Mouse (Mus musculus) embryo, embryonic 11.5 days (tissue): ENCODE measurements around the gene Trpm3.

ENCODE experiments used
- DNase-seq: peaks from one replicate; pipeline ENCODE4 v3.0.0-alpha.2; 2012; ENCODE audit warnings: low read depth, low spot score

The Trpm3 gene

DNA sequence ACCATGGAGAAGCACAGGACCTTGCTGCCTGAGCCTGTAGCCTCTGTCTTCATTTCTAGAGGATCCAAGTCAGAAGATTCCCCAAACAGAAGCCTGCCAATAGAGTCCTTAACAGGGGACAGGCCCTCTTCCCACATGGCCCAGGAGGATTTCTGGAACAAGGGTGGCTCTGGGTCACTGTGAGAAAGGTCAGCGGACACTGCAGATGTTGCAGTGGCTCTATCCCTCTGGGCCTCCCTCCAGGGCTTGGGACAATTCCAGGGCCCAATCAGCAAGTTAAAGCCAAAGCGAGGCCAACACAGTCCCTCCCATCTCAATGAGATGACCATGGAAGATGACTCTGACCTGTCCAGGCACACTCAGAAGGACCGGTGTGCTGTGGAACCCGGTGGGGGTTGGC lies 896.1 kb downstream of the Trpm3 start:
- no peak for DNase-seq

DNA sequence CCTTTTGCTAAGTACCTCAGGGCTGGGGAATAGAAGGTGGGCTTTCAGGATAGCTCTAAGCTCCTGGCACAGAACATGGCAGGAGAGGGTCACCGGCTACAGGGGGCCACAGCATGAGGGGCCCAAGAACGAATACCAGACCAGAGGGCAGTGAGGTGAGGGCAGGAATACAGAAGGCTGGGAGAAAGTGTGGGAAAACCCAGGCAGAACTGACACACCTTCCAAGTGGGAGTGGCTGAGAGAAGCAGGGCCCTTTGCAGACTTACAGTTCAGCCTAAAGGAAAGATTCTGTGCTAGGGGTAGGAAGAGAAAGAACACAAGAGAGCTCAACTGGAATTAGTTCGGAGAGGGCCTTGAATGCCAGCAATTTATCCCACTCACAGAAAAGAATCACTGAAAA lies 896.9 kb downstream of the Trpm3 start:
- DNase-seq: no peak

DNA sequence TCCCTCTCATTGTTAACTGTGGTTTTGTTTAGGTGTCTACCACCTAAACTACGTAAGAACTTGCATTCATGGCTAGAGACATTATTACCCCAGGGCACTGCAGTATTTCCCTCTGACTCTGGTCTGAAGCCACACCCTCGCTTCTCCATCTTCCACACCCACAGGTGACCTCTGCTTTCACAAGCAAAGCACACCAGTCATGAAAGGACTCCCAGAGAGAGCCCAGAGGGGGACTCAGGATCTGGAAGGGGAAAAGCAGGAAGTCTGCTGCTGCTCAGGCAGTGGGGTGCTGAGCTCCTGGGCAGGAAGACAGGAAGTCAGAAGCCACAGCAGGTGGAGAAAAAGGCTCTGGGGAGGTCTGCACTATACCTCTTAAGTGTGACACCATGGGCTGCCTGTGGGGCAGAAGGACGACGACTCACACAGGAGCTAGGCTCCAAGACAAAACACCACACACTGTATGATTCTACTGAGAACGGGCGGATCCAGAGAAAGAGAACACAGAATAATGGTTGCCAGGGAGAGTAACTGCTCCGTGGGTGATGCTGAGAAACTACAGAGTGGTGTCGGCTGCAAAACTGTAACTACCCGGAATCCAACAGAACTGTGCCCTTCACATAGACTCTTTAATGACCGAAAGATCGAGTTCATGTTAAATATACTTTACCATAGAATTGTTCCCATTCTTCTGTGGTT lies 898.1 kb downstream of the Trpm3 start:
- no peak for DNase-seq

DNA sequence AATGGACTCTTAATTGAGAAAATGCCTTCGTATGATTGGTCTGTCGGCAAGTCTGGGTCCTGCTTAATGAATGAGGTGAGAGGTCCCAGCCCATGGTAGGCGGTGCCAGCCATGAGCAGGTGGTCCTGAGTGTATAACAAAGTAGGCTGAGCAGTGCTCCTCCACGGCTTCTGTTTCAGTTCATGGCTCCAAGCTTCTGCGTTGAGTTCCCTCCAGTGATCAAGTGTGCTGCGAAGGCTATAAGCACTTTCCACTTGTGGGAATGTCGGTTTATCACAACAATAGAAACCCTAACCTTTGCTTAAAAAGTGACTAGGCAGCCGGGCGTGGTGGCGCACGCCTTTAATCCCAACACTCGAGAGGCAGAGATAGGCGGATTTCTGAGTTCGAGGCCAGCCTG lies 898.7 kb downstream of the Trpm3 start:
- no peak for DNase-seq

DNA sequence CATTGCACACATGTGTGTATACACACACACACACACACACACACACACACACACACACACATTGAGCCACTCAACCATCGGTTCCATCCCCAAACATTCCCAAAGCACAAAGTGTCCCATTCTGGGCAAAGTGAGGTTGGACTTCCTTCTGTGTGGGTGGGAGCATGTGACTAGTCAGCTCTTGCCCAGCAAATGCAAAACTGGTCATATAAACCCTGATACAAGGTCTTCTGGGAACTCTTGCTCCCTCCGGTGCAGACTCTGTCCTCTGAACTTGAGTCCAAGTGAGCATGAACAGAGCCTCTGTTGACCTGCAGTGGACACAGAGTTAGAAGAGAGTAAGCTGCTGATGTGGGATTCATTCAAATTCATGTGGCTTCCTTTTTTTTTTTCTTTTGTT lies 899.5 kb downstream of the Trpm3 start:
- DNase-seq: no peak

DNA sequence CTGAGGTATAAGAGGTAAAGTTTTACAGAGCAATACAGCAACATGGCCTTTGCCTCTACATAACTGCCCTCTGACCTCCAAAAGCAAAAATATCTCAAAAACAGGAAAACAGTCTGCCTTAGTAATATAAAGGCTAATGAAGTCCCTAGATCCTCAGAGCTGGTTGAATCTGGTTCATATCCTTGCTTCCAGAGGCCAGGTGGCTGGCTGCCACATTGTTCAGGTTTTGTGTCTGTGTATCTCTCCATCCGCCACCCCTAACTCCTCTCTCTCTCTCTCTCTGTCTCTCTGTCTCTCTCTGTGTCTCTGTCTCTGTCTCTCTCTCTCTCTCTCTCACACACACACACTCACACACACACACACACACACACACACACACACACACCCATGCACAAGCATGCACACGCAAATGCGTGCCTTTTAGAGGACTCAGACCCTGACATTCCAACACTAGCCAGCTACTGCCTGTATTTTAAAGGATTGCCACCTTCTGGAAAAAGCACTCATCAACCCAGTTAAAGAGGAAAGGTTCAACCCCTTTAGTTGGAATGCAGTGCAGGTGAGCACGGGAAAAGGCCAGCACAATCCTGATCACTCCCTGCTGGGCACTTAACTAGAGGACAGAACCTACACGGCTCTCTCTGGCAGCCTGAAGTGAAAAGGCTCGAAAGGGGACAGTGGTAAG lies 902.8 kb downstream of the Trpm3 start:
- no peak for DNase-seq

DNA sequence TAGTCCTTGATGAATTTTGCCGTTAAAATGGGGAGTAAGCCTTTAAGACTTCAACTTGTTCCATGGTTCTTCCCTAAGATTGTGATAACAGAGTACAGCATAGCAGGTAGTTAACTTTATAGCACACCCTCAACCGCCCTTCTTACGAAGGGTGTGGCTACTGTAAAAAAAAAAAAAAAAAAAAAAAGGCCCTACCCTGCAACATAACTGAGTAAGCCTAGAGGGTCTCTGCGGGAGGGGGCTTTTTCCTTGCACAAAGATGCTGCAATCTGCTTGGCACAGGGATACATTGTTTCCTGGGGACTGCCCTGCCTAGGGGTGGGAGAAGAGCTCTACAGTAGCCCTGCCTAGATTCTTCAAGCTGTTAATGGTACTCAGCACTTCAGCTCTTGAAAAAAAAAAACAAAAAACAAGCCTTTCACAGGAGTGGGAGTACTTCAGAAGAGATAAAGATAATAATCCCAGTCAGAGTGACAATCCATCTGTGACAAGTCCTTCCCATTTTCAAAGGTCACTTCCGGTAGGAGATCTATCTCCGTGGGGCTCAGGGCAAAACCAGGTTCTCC lies 903.4 kb downstream of the Trpm3 start:
- DNase-seq: no peak

DNA sequence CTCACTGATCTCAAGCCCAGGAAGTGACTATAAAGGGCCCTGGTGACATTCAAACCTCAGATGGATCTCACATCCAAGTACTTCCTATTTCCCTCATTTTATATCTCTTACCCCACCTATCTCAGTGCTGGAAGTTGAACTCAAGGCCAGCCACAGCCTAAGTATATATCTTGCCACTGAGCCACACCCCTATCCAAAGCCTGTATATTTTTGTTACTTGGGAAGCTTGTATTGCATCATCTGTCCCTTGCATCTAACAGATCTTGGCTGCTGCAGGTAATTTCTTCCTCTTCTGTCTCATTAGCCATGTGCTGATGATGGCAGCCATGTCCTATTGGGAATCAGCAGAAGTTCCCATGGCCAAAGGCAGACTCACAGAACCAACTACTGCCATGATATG lies 904.9 kb downstream of the Trpm3 start:
- DNase-seq: no peak
